Mouse (Mus musculus) small intestine, adult 2 months (tissue): Measurements from ENCODE around the gene Mnd1.

Source experiments
- CTCF ChIP-seq: fragments of 200-500 bp; IDR thresholded peaks from 2 replicates; pipeline ENCODE4 v1.5.1; 2012; ENCODE audit warnings: low read depth, mild to moderate bottlenecking, control low read depth, inconsistent platforms, low read length, moderate library complexity, mixed read lengths; ENCODE audit not compliant: insufficient replicate concordance, insufficient read length; ENCODE audit errors: extremely low read depth
- POLR2A ChIP-seq: fragments of 200-500 bp; IDR thresholded peaks from 2 replicates; pipeline ENCODE4 v1.6.1; 2012; ENCODE audit warnings: low read depth, mild to moderate bottlenecking, control low read depth, inconsistent platforms, low read length, moderate library complexity

GRCm38 (mm10) chr3:84157011-84157410 lies 1.4 kb upstream of the Mnd1 start:
- TF ChIP-seq CTCF (no peak), POLR2A (no peak)
